Mouse (Mus musculus): ENCODE results near the gene Armcx2.

DNA sequence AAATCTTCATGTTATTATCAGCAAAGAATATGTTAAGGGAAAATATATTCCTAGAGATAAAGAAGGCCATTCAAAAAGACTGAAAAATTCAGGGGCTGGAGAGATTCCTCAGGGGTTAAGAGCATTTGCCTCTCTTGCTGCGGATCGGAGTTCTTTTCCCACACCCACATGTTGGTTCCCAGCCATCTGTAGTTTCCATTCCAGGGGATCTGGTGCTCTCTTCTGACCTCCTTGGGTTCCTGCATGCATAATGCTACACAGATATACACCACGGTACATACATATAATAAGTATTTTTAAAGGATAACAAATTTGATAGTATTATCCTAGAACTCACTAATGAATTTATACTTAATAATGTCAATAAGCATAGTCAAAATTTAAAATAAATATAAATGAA is 21.5 kb upstream of the Armcx2 start:
- TF ChIP-seq POLR2A (IDR thresholded peaks at IDR 0.05; ENCODE audit: low read depth, low read length), result no peak
- no peak for TF ChIP-seq CTCF (IDR thresholded peaks at IDR 0.05; ENCODE audit: extremely low read depth, insufficient read length, insufficient replicate concordance, low read depth, low read length)

All from small intestine, adult 2 months (tissue).